Mouse (Mus musculus) erythroblast, embryonic 14.5 days (primary cell): ENCODE results near the gene Cebpa.

Experiments used
- GATA1 ChIP-seq: IDR thresholded peaks from 2 replicates; pipeline ENCODE4 v1.6.1; 2012; ENCODE audit warnings: low read length, inconsistent platforms, mixed read lengths
- TAL1 ChIP-seq: IDR thresholded peaks from 3 replicates; pipeline ENCODE4 v1.6.1; 2012; ENCODE audit warnings: low read length, inconsistent platforms, mixed read lengths

DNA sequence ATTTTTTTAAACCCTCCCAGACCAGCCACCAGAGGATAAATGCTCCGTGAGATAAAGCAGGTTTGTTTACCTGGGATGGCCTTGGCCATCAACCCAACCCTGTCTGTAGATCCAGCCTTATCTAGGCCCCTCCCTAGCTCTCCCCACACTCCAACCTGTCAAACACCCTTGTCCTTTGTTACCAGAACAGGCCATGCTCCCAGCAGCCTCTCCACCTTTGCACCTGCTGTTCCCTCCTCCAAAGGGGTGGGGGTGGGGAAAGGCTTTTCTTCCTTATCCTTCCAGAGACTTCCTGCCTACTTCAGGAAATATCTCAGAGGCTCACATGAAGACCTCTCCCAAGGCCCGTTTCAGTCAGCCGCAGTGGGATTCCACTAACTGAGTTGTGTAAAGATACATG, 2.6 kb upstream of the Cebpa start:
- TF ChIP-seq GATA1 (no peak), TAL1 (no peak)
